Mouse (Mus musculus): ENCODE data around the gene Coro2a. TPM values are rescaled to one million over a fixed set of nuclear protein-coding genes. Genes with fewer than 3 reads are reported as not detected.
A peak's percentile ranks its signal among the peaks of the same experiment; 100 is the strongest.
"Not testable (repeated sequence)": the region's sequence is repeated elsewhere in the genome, so short reads cannot be mapped to it uniquely, and the experiment has no call there.

Coro2a gene
- polyA plus RNA-seq, 1 experiment from 2014 or later: 5.9 TPM

DNA sequence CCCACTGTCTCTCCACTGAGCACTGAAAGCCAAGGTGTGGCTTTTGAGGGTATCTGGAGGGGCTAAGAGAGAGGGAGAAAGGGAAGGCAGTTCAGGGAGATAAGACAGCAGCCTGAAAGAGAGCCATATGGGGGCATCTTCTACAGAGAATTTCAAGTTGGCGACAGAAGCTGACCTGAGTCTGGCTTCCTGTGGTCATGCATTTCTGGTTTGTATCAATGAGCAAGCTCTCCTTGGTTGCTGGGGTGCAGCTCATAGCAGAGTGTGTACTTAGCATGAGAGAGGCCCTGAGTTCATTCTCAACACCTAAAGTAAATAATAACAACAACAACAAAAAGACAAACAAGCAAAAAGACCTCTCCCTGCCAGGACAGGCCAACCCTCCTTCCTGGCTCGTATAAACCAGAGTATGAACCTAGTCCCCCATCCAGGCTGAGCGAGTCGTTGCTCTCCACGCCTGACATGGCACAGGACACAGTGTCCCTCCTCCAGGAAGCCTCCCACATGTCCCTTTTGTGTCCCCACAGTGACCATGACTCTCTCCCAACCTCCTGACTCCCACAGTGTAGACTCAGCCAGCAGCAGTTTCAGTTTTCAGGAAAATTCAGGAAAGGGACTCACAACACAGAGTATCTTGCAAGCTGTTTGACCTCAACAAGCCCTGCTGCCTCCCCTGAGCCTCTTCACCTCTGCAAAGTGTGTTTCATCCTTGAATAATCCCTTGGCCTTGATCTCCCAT is 11.9 kb downstream of the Coro2a start:
- 28% methylated on average over 5 of the region's 5 CpGs for WGBS
- H3K9ac ChIP-seq (replicated peaks; ENCODE audit: low read length): no peak overlapping the region
- peak; percentile 68 for ATAC-seq (ENCODE audit: low FRiP score, low TSS enrichment)
- H3K4me2 ChIP-seq (replicated peaks; ENCODE audit: low read depth, low read length): no peak overlapping the region
- no peaks in the 10 kb centered on the region for H3K9me3 ChIP-seq (ENCODE audit: low read length)
- H3K36me3 ChIP-seq (ENCODE audit: insufficient read depth, low read length): no peaks in the 10 kb centered on the region
- no peaks in the 10 kb centered on the region for H3K27me3 ChIP-seq (ENCODE audit: insufficient read depth, low read length)
- H3K4me3 ChIP-seq (ENCODE audit: low read length): no peak overlapping the region
- peaks cover 13% of the 10 kb centered on the region for H3K4me1 ChIP-seq (ENCODE audit: insufficient read depth, low read length)
- no peak overlapping the region for H3K27ac ChIP-seq (ENCODE audit: low read length)

DNA sequence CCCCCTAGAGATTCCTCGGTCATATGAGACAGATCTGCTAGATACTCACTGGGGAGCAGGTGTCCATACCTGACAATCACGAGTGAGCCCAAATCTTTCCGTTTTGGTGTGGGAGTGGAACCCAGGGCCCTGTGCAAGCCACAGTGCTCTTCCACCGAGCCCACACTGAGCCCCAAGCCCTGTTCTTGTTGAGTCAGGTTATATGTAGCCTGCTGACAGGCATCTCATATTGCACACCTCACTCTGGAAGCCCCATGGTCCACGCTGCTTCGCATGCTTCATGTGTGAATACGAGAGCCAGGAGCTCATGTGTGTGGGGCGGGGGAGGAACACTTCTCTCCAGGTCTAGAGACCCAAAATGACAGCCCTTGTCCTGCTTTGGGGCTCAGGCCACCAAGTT is 12.9 kb downstream of the Coro2a start:
- Histone ChIP-seq H3K27me3 (ENCODE audit: insufficient read depth, low read length) (no peaks in the 10 kb centered on the region), H3K9ac (replicated peaks; ENCODE audit: low read length) (no peak overlapping the region), H3K27ac (ENCODE audit: low read length) (no peak overlapping the region), H3K4me1 (ENCODE audit: insufficient read depth, low read length) (peaks cover 16% of the 10 kb centered on the region), H3K4me3 (ENCODE audit: low read length) (no peak overlapping the region), H3K4me2 (replicated peaks; ENCODE audit: low read depth, low read length) (no peak overlapping the region), H3K36me3 (ENCODE audit: insufficient read depth, low read length) (no peaks in the 10 kb centered on the region), H3K9me3 (ENCODE audit: low read length) (no peaks in the 10 kb centered on the region)
- ATAC-seq (ENCODE audit: low FRiP score, low TSS enrichment): no peak
- 75% methylated on average over 8 of the region's 8 CpGs for WGBS

DNA sequence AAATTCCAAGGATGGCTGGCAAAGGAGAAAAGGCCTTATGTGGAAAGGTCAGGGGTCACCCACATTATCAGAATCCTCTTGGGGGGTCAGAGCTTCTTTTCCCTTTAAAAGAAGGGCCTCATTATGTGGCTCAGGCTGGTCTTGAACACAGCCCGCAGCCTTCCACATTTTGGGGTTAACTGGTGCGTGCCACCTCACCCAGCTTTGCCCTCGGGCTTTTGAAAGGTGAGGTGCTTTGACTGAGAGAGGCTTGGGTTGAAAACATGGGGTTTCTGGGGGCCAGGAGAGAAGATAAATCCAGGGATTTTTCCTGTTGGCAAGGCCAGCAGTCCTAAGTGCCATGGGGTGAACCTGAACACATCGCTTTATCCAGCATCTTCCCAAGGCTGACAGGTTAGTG is 15.5 kb downstream of the Coro2a start:
- Histone ChIP-seq H3K4me1 (ENCODE audit: insufficient read depth, low read length) (peaks cover 16% of the 10 kb centered on the region), H3K9me3 (ENCODE audit: low read length) (peaks cover 2% of the 10 kb centered on the region; the same call in 1 of the 2 replicates), H3K9ac (replicated peaks; ENCODE audit: low read length) (no peak overlapping the region), H3K27ac (ENCODE audit: low read length) (no peak overlapping the region), H3K4me3 (ENCODE audit: low read length) (no peak overlapping the region), H3K27me3 (ENCODE audit: insufficient read depth, low read length) (no peaks in the 10 kb centered on the region), H3K4me2 (replicated peaks; ENCODE audit: low read depth, low read length) (no peak overlapping the region), H3K36me3 (ENCODE audit: insufficient read depth, low read length) (no peaks in the 10 kb centered on the region)
- WGBS: 90% methylated on average over 4 of the region's 4 CpGs
- no peak for ATAC-seq (ENCODE audit: low FRiP score, low TSS enrichment)

DNA sequence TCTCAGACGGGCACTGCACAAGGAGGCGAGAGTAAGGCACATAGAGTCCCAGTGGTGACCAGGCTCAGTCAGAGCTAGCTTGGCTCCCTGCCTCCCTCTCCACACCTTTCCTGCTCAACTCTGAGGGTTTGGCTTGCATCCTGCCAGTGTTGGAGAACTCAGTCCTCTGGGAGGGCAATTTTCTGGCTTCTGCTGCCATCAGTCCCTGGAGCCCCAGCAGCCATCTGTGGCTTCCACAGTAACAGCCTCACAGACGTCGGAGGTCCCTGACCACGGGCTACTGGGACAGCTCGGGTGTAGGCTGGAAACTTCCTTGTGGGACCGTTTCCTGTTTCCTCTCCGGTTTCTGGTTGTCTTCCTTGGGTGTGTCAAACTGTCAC is 16.2 kb downstream of the Coro2a start:
- Histone ChIP-seq H3K27me3 (ENCODE audit: insufficient read depth, low read length) (no peaks in the 10 kb centered on the region), H3K9me3 (ENCODE audit: low read length) (peaks cover 9% of the 10 kb centered on the region; the same call in 1 of the 2 replicates), H3K9ac (replicated peaks; ENCODE audit: low read length) (no peak overlapping the region; the same call in 1 of the 2 replicates), H3K36me3 (ENCODE audit: insufficient read depth, low read length) (no peaks in the 10 kb centered on the region), H3K4me3 (ENCODE audit: low read length) (no peak overlapping the region), H3K27ac (ENCODE audit: low read length) (no peak overlapping the region), H3K4me1 (ENCODE audit: insufficient read depth, low read length) (peaks cover 16% of the 10 kb centered on the region), H3K4me2 (replicated peaks; ENCODE audit: low read depth, low read length) (no peak overlapping the region)
- no peak for ATAC-seq (ENCODE audit: low FRiP score, low TSS enrichment)
- WGBS: 69% methylated on average over 8 of the region's 8 CpGs

DNA sequence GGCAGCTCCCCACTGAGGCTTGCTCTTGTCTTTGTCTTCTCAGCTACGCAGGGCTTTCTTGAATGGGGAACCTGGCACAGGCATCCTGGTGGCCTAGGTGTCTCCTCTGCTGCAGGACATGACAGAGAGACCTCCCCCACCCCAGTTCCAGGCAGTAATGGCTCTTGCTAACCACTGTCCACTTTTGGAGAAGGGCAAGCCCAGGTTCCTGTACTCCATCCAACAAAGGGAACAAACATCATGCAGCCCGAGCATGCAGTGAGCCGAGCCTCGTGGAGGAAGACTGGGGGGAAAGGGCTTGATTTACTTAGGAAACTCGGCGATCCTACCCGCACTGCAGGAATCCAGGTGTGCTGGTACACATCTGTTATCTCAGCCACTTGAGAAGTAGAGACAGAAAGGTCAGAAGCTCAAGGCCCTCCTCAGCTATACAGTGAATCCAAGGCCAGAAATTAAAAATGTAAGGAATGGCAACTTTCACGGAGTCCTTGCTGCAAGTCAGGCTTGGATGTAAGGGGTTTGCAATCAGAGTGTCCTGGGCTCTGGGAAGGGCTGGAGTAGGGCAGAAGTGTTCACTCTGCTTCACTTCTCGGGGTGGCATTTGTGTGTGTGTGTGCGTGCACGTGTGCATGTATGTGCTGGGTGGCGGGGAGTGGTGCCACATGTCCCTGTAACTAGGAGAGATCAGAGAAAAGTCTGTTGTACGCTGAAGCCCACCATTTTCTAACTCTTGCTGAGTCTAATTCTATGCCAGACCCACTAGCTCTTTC is 16.8 kb downstream of the Coro2a start:
- Histone ChIP-seq H3K4me2 (replicated peaks; ENCODE audit: low read depth, low read length) (no peak overlapping the region), H3K4me1 (ENCODE audit: insufficient read depth, low read length) (peaks cover 13% of the 10 kb centered on the region), H3K9ac (replicated peaks; ENCODE audit: low read length) (0 out of 2 replicates have a peak overlapping the region, but pooled peaks have one; percentile 29), H3K27me3 (ENCODE audit: insufficient read depth, low read length) (no peaks in the 10 kb centered on the region), H3K4me3 (ENCODE audit: low read length) (no peak overlapping the region), H3K9me3 (ENCODE audit: low read length) (peaks cover 11% of the 10 kb centered on the region; the same call in 1 of the 2 replicates), H3K36me3 (ENCODE audit: insufficient read depth, low read length) (no peaks in the 10 kb centered on the region), H3K27ac (ENCODE audit: low read length) (no peak overlapping the region)
- WGBS: 64% methylated on average over 13 of the region's 13 CpGs
- no peak for ATAC-seq (ENCODE audit: low FRiP score, low TSS enrichment)

DNA sequence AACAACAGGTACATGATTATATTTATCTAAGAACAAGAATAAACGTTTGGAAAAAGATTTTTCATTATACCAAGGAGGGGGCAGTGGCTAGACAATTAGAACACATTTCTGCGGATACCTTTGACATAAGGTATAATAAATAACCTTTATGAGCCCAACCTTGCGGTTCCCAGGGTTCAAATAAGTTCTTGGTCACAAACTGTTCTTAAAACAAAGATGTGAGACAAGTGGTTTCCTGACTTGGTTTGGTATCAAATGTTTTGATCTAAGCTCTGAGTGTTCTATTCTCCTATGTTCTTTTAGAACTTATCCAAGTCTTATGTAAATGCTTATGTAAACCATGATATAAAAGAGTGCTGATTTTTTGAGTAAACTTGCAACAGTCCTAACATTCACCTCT is 17.5 kb downstream of the Coro2a start:
- not testable (repeated sequence) for H3K4me1 ChIP-seq (ENCODE audit: insufficient read depth, low read length); ATAC-seq (ENCODE audit: low FRiP score, low TSS enrichment); H3K27me3 ChIP-seq (ENCODE audit: insufficient read depth, low read length); H3K4me2 ChIP-seq (replicated peaks; ENCODE audit: low read depth, low read length); H3K27ac ChIP-seq (ENCODE audit: low read length); H3K36me3 ChIP-seq (ENCODE audit: insufficient read depth, low read length); H3K4me3 ChIP-seq (ENCODE audit: low read length); H3K9ac ChIP-seq (replicated peaks; ENCODE audit: low read length)
- WGBS: 12% methylated on average over 3 of the region's 3 CpGs
- H3K9me3 ChIP-seq (ENCODE audit: low read length): peaks cover 11% of the 10 kb centered on the region; the same call in 1 of the 2 replicates

DNA sequence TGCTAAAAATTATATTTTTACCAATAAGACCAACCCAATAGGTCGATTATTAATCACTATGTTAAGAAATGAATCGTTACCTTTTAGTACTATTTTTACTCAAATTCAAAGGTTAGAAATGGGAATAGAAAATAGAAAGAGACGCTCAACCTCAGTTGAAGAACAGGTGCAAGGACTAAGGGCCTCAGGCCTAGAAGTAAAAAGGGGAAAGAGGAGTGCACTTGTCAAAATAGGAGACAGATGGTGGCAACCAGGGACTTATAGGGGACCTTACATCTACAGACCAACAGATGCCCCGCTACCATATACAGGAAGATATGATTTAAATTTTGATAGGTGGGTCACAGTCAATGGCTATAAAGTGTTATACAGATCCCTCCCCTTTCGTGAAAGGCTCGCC is 17.9 kb downstream of the Coro2a start:
- not testable (repeated sequence) for H3K36me3 ChIP-seq (ENCODE audit: insufficient read depth, low read length)
- 51% methylated on average over 2 of the region's 6 CpGs for WGBS

DNA sequence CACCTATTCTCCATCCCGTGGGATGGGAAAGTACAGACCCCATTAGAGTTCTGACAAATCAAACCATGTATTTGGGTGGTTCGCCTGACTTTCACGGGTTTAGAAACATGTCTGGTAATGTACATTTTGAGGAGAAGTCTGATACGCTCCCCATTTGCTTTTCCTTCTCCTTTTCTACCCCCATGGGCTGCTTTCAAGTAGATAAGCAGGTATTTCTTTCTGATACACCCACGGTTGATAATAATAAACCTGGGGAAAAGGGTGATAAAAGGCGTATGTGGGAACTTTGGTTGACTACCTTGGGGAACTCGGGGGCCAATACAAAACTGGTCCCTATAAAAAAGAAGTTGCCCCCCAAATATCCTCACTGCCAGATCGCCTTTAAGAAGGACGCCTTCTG is 20.0 kb downstream of the Coro2a start:
- not testable (repeated sequence) for H3K9ac ChIP-seq (replicated peaks; ENCODE audit: low read length); H3K4me3 ChIP-seq (ENCODE audit: low read length); ATAC-seq (ENCODE audit: low FRiP score, low TSS enrichment); H3K4me2 ChIP-seq (replicated peaks; ENCODE audit: low read depth, low read length); H3K27me3 ChIP-seq (ENCODE audit: insufficient read depth, low read length); H3K36me3 ChIP-seq (ENCODE audit: insufficient read depth, low read length); H3K4me1 ChIP-seq (ENCODE audit: insufficient read depth, low read length); H3K27ac ChIP-seq (ENCODE audit: low read length)
- peaks cover 11% of the 10 kb centered on the region; the same call in 1 of the 2 replicates for H3K9me3 ChIP-seq (ENCODE audit: low read length)
- WGBS: 93% methylated on average over 9 of the region's 9 CpGs

More for the DNA sequence above, 17.9 kb downstream of the Coro2a start:
- H3K4me3 ChIP-seq (ENCODE audit: low read length); H3K27me3 ChIP-seq (ENCODE audit: insufficient read depth, low read length); H3K27ac ChIP-seq (ENCODE audit: low read length); H3K4me2 ChIP-seq (replicated peaks; ENCODE audit: low read depth, low read length); H3K4me1 ChIP-seq (ENCODE audit: insufficient read depth, low read length); ATAC-seq (ENCODE audit: low FRiP score, low TSS enrichment); H3K9ac ChIP-seq (replicated peaks; ENCODE audit: low read length): not testable (repeated sequence)
- peaks cover 11% of the 10 kb centered on the region; the same call in 1 of the 2 replicates for H3K9me3 ChIP-seq (ENCODE audit: low read length)

DNA sequence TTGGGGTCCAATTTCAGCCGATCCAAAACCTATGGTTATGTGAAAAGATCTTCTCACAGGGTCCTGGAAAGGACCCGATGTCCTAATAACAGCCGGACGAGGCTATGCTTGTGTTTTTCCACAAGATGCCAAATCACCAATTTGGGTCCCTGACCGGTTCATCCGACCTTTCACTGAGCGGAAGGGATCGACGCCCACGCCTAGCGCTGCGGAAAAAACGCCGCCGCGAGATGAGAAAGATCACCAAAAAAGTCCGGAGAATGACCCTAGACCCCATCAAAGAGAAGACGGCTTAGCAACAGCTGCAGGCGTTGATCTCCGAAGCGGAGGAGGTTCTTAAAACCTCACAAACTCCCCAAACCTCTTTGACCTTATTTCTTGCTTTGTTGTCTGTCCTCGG is 20.4 kb downstream of the Coro2a start:
- WGBS: 94% methylated on average over 22 of the region's 22 CpGs
- H3K4me3 ChIP-seq (ENCODE audit: low read length); H3K4me2 ChIP-seq (replicated peaks; ENCODE audit: low read depth, low read length); ATAC-seq (ENCODE audit: low FRiP score, low TSS enrichment); H3K9ac ChIP-seq (replicated peaks; ENCODE audit: low read length); H3K27me3 ChIP-seq (ENCODE audit: insufficient read depth, low read length); H3K36me3 ChIP-seq (ENCODE audit: insufficient read depth, low read length); H3K4me1 ChIP-seq (ENCODE audit: insufficient read depth, low read length); H3K27ac ChIP-seq (ENCODE audit: low read length): not testable (repeated sequence)
- H3K9me3 ChIP-seq (ENCODE audit: low read length): peaks cover 11% of the 10 kb centered on the region; the same call in 1 of the 2 replicates

DNA sequence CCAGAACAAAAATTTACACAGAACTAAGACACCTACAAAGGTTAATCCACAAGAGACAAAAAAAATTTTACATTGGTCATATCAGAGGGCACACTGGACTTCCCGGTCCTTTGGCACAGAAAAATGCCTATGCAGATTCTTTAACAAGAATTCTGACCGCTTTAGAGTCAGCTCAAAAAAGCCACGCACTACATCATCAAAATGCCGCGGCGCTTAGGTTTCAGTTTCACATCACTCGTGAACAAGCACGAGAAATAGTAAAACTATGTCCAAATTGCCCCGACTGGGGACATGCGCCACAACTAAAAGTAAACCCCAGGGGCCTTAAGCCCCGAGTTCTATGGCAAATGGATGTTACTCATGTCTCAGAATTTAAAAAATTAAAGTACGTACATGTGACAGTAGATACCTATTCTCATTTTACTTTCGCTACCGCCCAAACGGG is 21.2 kb downstream of the Coro2a start:
- WGBS: 91% methylated on average over 15 of the region's 15 CpGs
- not testable (repeated sequence) for ATAC-seq (ENCODE audit: low FRiP score, low TSS enrichment)

More for the DNA sequence above, 21.2 kb downstream of the Coro2a start:
- not testable (repeated sequence) for H3K4me2 ChIP-seq (replicated peaks; ENCODE audit: low read depth, low read length); H3K4me3 ChIP-seq (ENCODE audit: low read length); H3K27ac ChIP-seq (ENCODE audit: low read length); H3K27me3 ChIP-seq (ENCODE audit: insufficient read depth, low read length); H3K36me3 ChIP-seq (ENCODE audit: insufficient read depth, low read length); H3K9ac ChIP-seq (replicated peaks; ENCODE audit: low read length); H3K4me1 ChIP-seq (ENCODE audit: insufficient read depth, low read length)
- H3K9me3 ChIP-seq (ENCODE audit: low read length): peaks cover 11% of the 10 kb centered on the region; the same call in 1 of the 2 replicates

Measured in kidney, embryonic 16.5 days (tissue).